Mouse (Mus musculus): ENCODE measurements around the gene Gfod1. TPM values are rescaled to one million over a fixed set of nuclear protein-coding genes. Genes with fewer than 3 reads are reported as not detected.

Gfod1 gene
- polyA plus RNA-seq, 1 experiment from 2014 or later, result 0.50 TPM

- Histone ChIP-seq H3K36me3 (replicated peaks; ENCODE audit: control insufficient read depth, insufficient read depth, low read depth, low read length) (no peaks in the 10 kb centered on the region), H3K27ac (replicated peaks; ENCODE audit: low read depth, low read length) (no peak overlapping the region), H3K4me2 (ENCODE audit: low read depth, low read length) (no peak overlapping the region), H3K9ac (replicated peaks; ENCODE audit: low read length) (no peak overlapping the region), H3K27me3 (ENCODE audit: control insufficient read depth, insufficient read depth, low read length) (peaks cover 11% of the 10 kb centered on the region), H3K9me3 (replicated peaks; ENCODE audit: control insufficient read depth, low read length) (no peaks in the 10 kb centered on the region), H3K4me1 (ENCODE audit: control insufficient read depth, insufficient read depth, low read length) (no peaks in the 10 kb centered on the region), H3K4me3 (ENCODE audit: low read depth, low read length) (no peak overlapping the region)
- ATAC-seq (replicated peaks; ENCODE audit: insufficient number of reproducible peaks, low FRiP score, low TSS enrichment, low read depth) (no peak), DNase-seq (ENCODE audit: low spot score) (no peak)
- 92% methylated on average over 7 of the region's 7 CpGs for WGBS
These were observed 8.3 kb downstream of the Gfod1 start for GRCm38 (mm10) chr13:43295684-43296083.

DNA sequence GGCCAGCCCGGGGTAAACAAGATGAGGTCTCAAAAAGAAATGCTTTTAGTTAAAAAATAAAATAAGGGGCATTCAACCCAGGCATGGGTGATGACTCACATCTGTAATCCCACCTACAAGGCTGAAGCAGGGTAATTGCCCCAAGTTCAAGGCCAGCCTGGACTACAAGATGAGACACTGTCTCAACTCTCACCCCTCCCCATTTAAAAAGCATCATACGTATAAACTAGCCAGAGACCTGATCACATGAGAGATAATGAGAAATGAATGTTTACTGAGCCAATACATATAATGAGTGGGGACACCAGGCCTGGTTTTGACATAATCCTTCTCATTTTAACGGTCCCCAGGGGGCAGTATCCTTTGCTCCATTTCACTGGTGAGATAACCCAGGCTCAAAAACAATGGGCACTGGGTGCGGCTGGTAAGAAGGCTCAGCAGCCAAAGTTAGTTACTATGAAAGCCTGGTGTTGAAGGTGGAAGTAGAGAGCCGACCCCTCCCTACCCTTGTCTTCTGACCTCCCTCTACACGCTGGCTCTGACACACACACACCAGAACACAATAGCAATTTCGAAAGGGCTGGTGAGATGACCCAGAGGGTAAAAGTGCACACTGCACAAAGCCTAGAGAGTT, 8.9 kb downstream of the Gfod1 start:
- Histone ChIP-seq H3K9me3 (replicated peaks; ENCODE audit: control insufficient read depth, low read length) (no peaks in the 10 kb centered on the region), H3K27me3 (ENCODE audit: control insufficient read depth, insufficient read depth, low read length) (peaks cover 5% of the 10 kb centered on the region; the same call in 1 of the 2 replicates), H3K27ac (replicated peaks; ENCODE audit: low read depth, low read length) (no peak overlapping the region), H3K4me1 (ENCODE audit: control insufficient read depth, insufficient read depth, low read length) (no peaks in the 10 kb centered on the region), H3K9ac (replicated peaks; ENCODE audit: low read length) (no peak overlapping the region), H3K4me2 (ENCODE audit: low read depth, low read length) (no peak overlapping the region), H3K4me3 (ENCODE audit: low read depth, low read length) (no peak overlapping the region), H3K36me3 (replicated peaks; ENCODE audit: control insufficient read depth, insufficient read depth, low read depth, low read length) (no peaks in the 10 kb centered on the region)
- WGBS, result 69% methylated on average over 7 of the region's 7 CpGs
- DNase-seq (ENCODE audit: low spot score) (no peak), ATAC-seq (replicated peaks; ENCODE audit: insufficient number of reproducible peaks, low FRiP score, low TSS enrichment, low read depth) (no peak)

GRCm38 (mm10) chr13:43292892-43293291, 11.1 kb downstream of the Gfod1 start:
- H3K9me3 ChIP-seq (replicated peaks; ENCODE audit: control insufficient read depth, low read length), result no peaks in the 10 kb centered on the region
- ATAC-seq (replicated peaks; ENCODE audit: insufficient number of reproducible peaks, low FRiP score, low TSS enrichment, low read depth) (no peak), DNase-seq (ENCODE audit: low spot score) (peak; percentile 58)
- H3K36me3 ChIP-seq (replicated peaks; ENCODE audit: control insufficient read depth, insufficient read depth, low read depth, low read length), result no peaks in the 10 kb centered on the region
- no peaks in the 10 kb centered on the region for H3K4me1 ChIP-seq (ENCODE audit: control insufficient read depth, insufficient read depth, low read length)
- H3K4me3 ChIP-seq (ENCODE audit: low read depth, low read length), result no peak overlapping the region
- no peak overlapping the region for H3K27ac ChIP-seq (replicated peaks; ENCODE audit: low read depth, low read length)
- no peaks in the 10 kb centered on the region for H3K27me3 ChIP-seq (ENCODE audit: control insufficient read depth, insufficient read depth, low read length)
- no peak overlapping the region for H3K9ac ChIP-seq (replicated peaks; ENCODE audit: low read length)
- 76% methylated on average over 4 of the region's 4 CpGs for WGBS
- H3K4me2 ChIP-seq (ENCODE audit: low read depth, low read length), result no peak overlapping the region

DNA sequence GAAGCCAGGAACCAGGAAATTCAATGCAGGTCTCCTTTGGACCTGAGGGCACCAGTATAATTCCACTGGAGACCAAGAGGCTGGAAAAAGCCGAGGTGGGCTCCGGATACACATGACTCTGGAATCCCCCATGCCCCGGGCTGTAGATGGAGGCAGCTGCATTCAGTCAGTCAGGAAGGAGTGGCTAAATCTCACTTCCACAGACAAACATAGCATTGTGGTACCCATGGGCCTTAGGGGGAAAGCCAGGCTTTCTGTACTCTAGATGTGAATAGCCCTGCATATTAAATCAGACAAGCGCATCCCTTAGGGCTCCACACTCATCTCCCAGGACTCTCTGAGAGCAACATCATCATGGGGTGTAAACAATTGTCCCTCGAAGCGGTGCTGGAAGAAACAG, 14.9 kb downstream of the Gfod1 start:
- ATAC-seq (replicated peaks; ENCODE audit: insufficient number of reproducible peaks, low FRiP score, low TSS enrichment, low read depth), result 0 out of 2 replicates have a peak, but pooled peaks have one; percentile 41

DNA sequence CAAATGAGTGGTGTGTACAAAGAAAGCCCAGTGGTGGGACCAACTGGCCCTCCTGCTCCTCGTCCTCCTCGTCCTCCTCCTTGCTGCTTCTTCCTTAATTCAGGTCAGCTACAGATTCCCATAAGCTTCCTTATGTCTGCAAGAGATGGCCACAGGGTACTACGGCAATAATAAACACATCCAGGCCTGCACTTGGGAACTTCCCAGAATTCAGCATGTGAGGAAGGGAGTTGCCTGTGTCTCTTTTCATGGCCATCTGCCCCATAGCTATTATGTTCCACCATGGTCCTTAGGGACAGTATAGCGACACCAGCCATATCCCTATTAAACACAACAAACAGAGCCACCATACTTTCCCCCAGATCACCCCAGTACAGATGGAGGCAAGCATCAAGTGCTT, 15.5 kb downstream of the Gfod1 start:
- no peak overlapping the region for H3K9ac ChIP-seq (replicated peaks; ENCODE audit: low read length)
- DNase-seq (ENCODE audit: low spot score) (no peak), ATAC-seq (replicated peaks; ENCODE audit: insufficient number of reproducible peaks, low FRiP score, low TSS enrichment, low read depth) (no peak)
- no peaks in the 10 kb centered on the region for H3K27me3 ChIP-seq (ENCODE audit: control insufficient read depth, insufficient read depth, low read length)
- H3K27ac ChIP-seq (replicated peaks; ENCODE audit: low read depth, low read length), result no peak overlapping the region
- WGBS, result 62% methylated on average over 4 of the region's 4 CpGs
- H3K4me1 ChIP-seq (ENCODE audit: control insufficient read depth, insufficient read depth, low read length), result no peaks in the 10 kb centered on the region
- no peak overlapping the region for H3K4me2 ChIP-seq (ENCODE audit: low read depth, low read length)
- no peaks in the 10 kb centered on the region for H3K9me3 ChIP-seq (replicated peaks; ENCODE audit: control insufficient read depth, low read length)
- H3K4me3 ChIP-seq (ENCODE audit: low read depth, low read length), result no peak overlapping the region
- no peaks in the 10 kb centered on the region for H3K36me3 ChIP-seq (replicated peaks; ENCODE audit: control insufficient read depth, insufficient read depth, low read depth, low read length)

More for the DNA sequence above, 14.9 kb downstream of the Gfod1 start:
- Histone ChIP-seq H3K4me1 (ENCODE audit: control insufficient read depth, insufficient read depth, low read length) (no peaks in the 10 kb centered on the region), H3K27me3 (ENCODE audit: control insufficient read depth, insufficient read depth, low read length) (no peaks in the 10 kb centered on the region), H3K4me2 (ENCODE audit: low read depth, low read length) (no peak overlapping the region), H3K9ac (replicated peaks; ENCODE audit: low read length) (no peak overlapping the region), H3K27ac (replicated peaks; ENCODE audit: low read depth, low read length) (no peak overlapping the region), H3K36me3 (replicated peaks; ENCODE audit: control insufficient read depth, insufficient read depth, low read depth, low read length) (no peaks in the 10 kb centered on the region), H3K4me3 (ENCODE audit: low read depth, low read length) (no peak overlapping the region), H3K9me3 (replicated peaks; ENCODE audit: control insufficient read depth, low read length) (no peaks in the 10 kb centered on the region)
- peak; percentile 52 for DNase-seq (ENCODE audit: low spot score)
- WGBS, result 41% methylated on average over 6 of the region's 6 CpGs

GRCm38 (mm10) chr13:43288026-43288425, 15.9 kb downstream of the Gfod1 start:
- Histone ChIP-seq H3K36me3 (replicated peaks; ENCODE audit: control insufficient read depth, insufficient read depth, low read depth, low read length) (no peaks in the 10 kb centered on the region), H3K9me3 (replicated peaks; ENCODE audit: control insufficient read depth, low read length) (no peaks in the 10 kb centered on the region), H3K4me1 (ENCODE audit: control insufficient read depth, insufficient read depth, low read length) (no peaks in the 10 kb centered on the region), H3K27ac (replicated peaks; ENCODE audit: low read depth, low read length) (no peak overlapping the region), H3K4me2 (ENCODE audit: low read depth, low read length) (no peak overlapping the region), H3K27me3 (ENCODE audit: control insufficient read depth, insufficient read depth, low read length) (no peaks in the 10 kb centered on the region), H3K4me3 (ENCODE audit: low read depth, low read length) (no peak overlapping the region), H3K9ac (replicated peaks; ENCODE audit: low read length) (no peak overlapping the region)
- ATAC-seq (replicated peaks; ENCODE audit: insufficient number of reproducible peaks, low FRiP score, low TSS enrichment, low read depth) (no peak), DNase-seq (ENCODE audit: low spot score) (no peak)
- 26% methylated on average over 5 of the region's 5 CpGs for WGBS

DNA sequence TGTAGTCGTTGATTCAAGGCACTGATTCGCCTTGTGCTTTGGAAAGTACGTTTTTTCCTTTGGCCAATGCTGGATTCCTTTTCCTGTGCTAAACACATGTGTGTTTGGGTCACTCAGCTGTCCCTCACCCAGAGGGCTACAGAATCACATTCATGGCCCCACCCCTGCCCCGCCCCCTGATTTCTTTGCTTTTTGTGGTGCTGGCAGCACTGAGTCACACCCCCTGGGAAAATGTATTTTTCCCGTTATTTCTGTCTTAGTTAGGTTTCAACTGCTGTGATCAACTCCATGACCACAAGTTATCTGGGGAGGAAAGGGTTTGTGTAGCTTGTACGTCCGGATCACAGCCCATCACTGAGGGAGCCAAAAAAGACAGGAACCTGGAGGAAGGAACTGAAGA, 17.1 kb downstream of the Gfod1 start:
- Histone ChIP-seq H3K27ac (replicated peaks; ENCODE audit: low read depth, low read length) (no peak overlapping the region), H3K27me3 (ENCODE audit: control insufficient read depth, insufficient read depth, low read length) (no peaks in the 10 kb centered on the region), H3K4me2 (ENCODE audit: low read depth, low read length) (no peak overlapping the region), H3K4me1 (ENCODE audit: control insufficient read depth, insufficient read depth, low read length) (no peaks in the 10 kb centered on the region), H3K36me3 (replicated peaks; ENCODE audit: control insufficient read depth, insufficient read depth, low read depth, low read length) (no peaks in the 10 kb centered on the region), H3K4me3 (ENCODE audit: low read depth, low read length) (no peak overlapping the region), H3K9me3 (replicated peaks; ENCODE audit: control insufficient read depth, low read length) (no peaks in the 10 kb centered on the region), H3K9ac (replicated peaks; ENCODE audit: low read length) (no peak overlapping the region)
- 78% methylated on average over 7 of the region's 7 CpGs for WGBS
- no peak for ATAC-seq (replicated peaks; ENCODE audit: insufficient number of reproducible peaks, low FRiP score, low TSS enrichment, low read depth)
- DNase-seq (ENCODE audit: low spot score), result no peak

DNA sequence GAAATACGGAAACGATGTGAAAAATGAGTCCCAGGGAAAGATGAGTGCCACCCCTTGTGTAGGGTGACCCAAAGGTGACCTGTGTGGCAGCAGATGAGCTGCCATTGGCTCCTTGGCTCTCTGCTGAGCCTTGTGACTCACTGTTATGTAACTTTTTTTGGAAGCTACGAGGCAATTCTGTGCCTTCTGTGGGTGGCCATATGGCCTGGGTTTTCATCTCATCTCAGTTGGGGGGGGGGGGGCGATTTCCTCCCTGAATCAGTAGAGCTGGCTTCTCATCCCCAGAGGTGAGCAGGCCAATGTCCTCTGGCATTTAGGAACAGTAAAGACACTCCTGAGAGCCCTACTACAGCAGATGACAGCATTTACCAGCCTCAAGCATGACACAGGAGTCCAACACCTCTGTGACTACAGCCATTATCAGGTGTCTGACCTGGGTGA, 19.2 kb downstream of the Gfod1 start:
- ATAC-seq (replicated peaks; ENCODE audit: insufficient number of reproducible peaks, low FRiP score, low TSS enrichment, low read depth) (no peak), DNase-seq (ENCODE audit: low spot score) (no peak)
- no peak overlapping the region for H3K4me3 ChIP-seq (ENCODE audit: low read depth, low read length)
- H3K36me3 ChIP-seq (replicated peaks; ENCODE audit: control insufficient read depth, insufficient read depth, low read depth, low read length), result no peaks in the 10 kb centered on the region
- no peaks in the 10 kb centered on the region for H3K9me3 ChIP-seq (replicated peaks; ENCODE audit: control insufficient read depth, low read length)
- no peaks in the 10 kb centered on the region for H3K4me1 ChIP-seq (ENCODE audit: control insufficient read depth, insufficient read depth, low read length)
- H3K4me2 ChIP-seq (ENCODE audit: low read depth, low read length), result no peak overlapping the region
- whole genome bisulfite sequencing, result 59% methylated on average over 4 of the region's 4 CpGs
- H3K27me3 ChIP-seq (ENCODE audit: control insufficient read depth, insufficient read depth, low read length), result no peaks in the 10 kb centered on the region
- no peak overlapping the region for H3K27ac ChIP-seq (replicated peaks; ENCODE audit: low read depth, low read length)
- no peak overlapping the region for H3K9ac ChIP-seq (replicated peaks; ENCODE audit: low read length)

All from embryonic facial prominence, embryonic 11.5 days (tissue).